Mouse (Mus musculus) right cerebral cortex, postnatal 25 days (tissue): ENCODE measurements around the gene Arhgef16.

Source experiments
- DNase-seq: peaks from one replicate; pipeline ENCODE4 v3.0.0; 2022

Gene Arhgef16

GRCm38 (mm10) chr4:154283671-154284070 is 17.8 kb downstream of the Arhgef16 start:
- DNase-seq = no peak

GRCm38 (mm10) chr4:154279481-154279880 is 22.0 kb downstream of the Arhgef16 start:
- no peak for DNase-seq

- DNase-seq = no peak
Observed at GRCm38 (mm10) chr4:154273000-154273399, 28.5 kb downstream of the Arhgef16 start.

DNA sequence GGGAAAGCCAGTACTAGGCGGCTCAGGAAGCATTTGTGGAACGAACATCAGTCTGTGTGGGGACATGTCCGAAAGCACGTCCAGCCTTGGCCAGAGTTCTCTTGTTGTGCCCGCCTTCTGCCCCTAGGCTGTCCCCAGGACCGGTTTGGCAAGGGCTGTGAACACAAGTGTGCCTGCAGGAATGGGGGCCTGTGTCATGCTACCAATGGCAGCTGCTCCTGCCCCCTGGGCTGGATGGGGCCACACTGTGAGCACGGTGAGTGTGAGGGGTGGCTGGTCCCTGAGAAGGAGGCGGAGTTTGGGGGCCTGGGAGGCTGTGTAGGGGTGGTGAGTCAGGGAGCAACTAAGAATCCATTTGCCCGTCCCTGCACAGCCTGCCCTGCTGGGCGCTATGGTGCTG is 32.0 kb downstream of the Arhgef16 start:
- DNase-seq = no peak

- DNase-seq = no peak
Observed at GRCm38 (mm10) chr4:154267511-154267910, 34.0 kb downstream of the Arhgef16 start.

DNA sequence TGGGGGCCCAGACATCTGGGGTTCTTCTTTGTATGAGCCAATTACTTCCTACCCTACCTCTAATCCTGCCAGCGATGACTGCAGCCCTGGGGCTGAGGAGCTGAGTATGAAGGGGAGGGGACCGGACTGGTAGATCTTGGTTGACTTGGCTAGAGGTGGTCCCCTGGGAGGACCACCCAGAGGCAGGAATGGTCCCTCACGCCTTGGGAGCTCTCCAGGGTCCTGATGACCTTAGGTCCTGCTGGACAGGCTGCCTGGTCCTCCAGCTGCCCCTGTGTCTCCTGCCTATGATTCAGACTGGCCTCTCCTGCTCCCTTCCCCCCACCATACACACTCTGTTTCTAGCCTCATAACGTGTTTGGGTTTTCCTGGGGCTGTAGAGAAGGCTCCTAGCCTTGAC is 39.4 kb downstream of the Arhgef16 start:
- DNase-seq = no peak

- DNase-seq = no peak
Observed at GRCm38 (mm10) chr4:154260755-154261154, 40.7 kb downstream of the Arhgef16 start.

- DNase-seq = peak; percentile 61
Observed at GRCm38 (mm10) chr4:154252537-154253255, 48.8 kb downstream of the Arhgef16 start.

GRCm38 (mm10) chr4:154249316-154249715 is 52.2 kb downstream of the Arhgef16 start:
- no peak for DNase-seq

- DNase-seq = no peak
Observed at GRCm38 (mm10) chr4:154248092-154248805, 53.2 kb downstream of the Arhgef16 start.

DNA sequence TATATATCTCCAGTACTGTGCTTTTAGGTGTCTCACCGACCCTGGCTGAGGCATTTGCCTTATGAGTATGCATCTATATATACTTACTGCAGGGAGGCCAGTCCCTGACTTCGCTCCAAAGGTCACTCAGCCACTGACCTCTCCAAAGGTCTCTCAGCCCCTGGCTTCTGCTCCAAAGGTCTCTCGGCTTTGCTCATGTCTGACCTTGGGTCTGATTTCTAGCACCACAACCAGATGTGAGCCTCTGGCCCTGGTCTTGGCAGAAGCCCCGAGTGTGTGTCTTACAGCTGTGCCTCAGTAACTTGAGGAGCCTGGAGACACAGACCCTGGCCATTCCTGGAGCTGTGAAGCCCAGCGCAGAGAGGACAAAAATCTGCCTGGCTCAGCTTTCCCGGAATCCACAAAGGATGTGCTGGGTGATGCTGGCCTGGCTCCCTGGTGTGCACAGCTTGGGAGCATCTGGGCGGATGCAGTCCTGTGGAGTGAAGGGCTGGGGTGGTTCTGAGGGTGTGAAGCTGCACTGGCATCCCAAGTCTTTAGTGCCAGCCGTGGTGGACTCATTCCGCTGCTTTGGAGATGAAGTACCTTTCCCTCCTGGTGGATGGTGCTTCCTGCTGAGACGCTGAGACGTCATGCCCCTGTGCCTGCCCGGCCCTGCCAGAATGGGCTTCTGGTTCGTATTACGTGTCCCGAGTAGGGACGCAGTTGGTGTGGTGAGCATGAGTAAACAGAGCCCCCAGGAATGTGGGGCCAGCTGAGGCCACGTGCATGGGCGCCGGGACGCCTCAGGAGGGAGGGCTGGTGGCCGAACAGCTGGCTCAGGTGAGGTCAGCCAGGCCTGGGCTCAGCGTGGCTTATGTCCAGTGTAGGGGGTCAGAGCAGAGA is 54.0 kb downstream of the Arhgef16 start:
- DNase-seq = no peak

- DNase-seq = peak; percentile 31
Observed at GRCm38 (mm10) chr4:154246115-154247040, 55.1 kb downstream of the Arhgef16 start.

DNA sequence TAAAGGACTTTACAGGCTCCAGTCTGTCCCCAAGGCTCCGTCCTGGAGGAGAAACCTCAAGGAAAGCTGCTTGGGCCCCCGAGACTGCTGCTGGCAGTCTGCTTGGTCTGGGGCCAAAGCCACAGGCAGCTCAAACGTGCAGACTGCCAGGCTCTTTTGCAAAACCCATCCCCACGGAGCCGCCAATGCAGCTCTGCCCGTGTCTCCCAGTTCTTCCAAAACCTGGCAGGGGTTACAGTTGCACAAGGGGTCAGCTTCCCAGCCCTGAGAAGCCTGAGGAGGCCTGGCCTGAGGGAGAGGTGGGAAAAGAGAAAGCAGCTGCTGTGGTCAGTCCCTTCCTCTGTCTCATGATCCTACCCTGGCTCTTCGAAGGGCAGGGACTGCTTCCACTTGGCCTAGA is 56.1 kb downstream of the Arhgef16 start:
- no peak for DNase-seq

DNA sequence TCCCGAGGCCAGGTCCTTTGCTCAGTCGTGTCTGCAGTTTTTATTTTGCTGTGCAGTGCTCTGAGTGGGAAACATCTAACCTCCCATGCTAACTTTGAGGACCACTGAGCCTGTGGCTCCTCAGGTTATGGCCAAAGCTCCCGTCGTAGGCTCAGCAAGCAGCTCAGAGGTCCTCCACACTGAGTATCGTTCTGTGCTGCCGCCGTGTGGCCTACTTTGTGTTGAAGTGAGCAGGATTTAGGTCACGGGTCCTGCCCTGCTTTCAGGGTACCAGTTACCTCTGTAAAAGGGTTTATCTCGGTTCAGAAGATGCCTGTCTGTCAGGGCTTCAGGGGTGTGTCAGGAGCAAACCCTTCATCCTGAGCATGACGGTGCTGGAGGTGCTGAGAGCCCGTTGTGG is 60.9 kb downstream of the Arhgef16 start:
- DNase-seq = no peak

- DNase-seq = no peak
Observed at GRCm38 (mm10) chr4:154239199-154239598, 62.3 kb downstream of the Arhgef16 start.

DNA sequence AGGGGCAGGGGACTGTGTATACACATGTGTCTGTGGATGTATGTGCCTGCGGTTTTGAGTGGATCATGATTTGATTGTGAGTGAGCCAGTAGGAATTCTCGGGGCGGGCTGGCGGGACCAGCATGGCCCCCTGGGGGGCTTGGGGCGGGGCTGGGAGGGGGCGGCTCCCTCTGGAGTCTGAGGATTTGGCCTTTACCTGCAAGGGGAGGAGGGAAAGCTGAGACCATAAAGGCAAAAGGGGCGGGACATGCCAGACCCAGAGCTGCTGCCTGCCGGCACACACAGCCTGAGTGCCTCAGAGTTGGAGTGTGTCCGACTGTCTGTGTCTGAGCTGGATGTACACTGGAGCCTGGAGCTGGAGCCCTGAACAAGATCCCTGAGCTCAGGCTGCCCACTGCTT is 64.2 kb downstream of the Arhgef16 start:
- DNase-seq = no peak

GRCm38 (mm10) chr4:154236893-154237292 is 64.6 kb downstream of the Arhgef16 start:
- no peak for DNase-seq

DNA sequence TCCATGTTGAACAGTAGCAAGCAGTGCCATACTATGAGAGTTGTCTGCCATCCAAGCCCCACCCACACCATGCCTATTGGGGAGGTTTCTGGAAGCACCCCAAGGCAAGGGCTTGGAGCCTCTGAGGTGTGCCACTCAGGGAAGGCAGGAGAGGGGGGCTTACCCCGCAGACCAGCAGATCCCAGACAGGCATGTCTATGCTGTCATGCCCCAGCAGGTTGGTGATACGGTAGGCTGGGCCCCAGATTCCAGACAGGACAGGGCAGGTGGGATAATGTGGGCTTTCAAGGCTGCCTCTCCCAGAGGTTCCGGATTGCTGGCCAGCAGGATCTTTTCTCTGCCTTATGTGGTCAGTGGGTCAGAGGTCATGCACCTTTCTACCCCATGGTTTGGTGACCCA is 65.5 kb downstream of the Arhgef16 start:
- no peak for DNase-seq

DNA sequence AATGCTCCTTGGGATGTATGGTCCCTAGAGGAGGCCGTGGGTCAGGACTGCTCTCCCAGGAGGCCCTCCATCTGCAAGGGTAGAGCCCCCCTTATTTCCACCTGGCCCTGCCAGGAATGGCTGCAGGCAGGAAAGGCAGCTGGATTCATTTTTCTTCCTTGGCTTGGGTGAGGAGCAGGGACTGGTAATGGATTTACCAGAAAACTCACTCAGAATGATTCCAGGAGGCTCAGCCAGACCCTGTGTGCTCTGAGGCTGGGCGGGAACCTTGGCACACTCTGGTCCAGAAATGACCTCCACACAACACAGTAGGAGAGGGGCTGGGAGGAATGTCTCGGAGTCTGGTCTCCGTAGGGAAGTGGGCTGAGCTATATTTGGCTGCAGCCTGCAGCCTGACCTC is 69.2 kb downstream of the Arhgef16 start:
- no peak for DNase-seq

- no peak for DNase-seq
Observed at GRCm38 (mm10) chr4:154231380-154231779, 70.1 kb downstream of the Arhgef16 start.

DNA sequence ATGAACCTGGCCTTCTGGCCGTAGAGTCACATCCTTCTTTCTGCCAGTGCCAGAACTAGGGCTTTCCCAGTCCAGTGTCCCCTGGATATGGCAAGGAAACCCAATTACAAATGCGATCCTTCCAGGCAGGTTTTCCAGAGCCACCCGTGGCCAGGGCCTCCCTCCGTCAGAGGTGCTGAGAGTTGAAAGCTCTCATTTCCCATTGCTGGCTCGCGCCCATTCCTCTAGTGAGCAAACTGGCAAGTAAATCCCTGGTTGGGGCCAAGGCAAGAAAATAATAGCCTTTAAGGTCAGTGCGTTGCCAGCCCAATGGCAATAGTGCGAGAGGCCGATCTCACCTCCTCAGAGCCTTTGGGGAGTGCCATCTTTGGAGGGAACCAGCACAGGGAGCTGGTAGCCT is 71.9 kb downstream of the Arhgef16 start:
- DNase-seq = no peak
